Mouse (Mus musculus) lung, postnatal 0 days (tissue): Measurements from ENCODE around the gene Ywhag. TPM values are rescaled to one million over a fixed set of nuclear protein-coding genes. Genes with fewer than 3 reads are reported as not detected.

Experiments used
- ATAC-seq: fragments of 200-750 bp; cut with Nextera tagmentation; 2 replicates; pipeline ENCODE4 v1.8.0; 2017; ENCODE audit warnings: moderate library complexity
- DNase-seq: peaks from one replicate; pipeline ENCODE4 v3.0.0-alpha.2; 2016; ENCODE audit warnings: low spot score
- H3K27ac ChIP-seq: fragments of 300-500 bp; sonication (generic); 2 replicates; pipeline ENCODE4 v1.5.1; 2014; ENCODE audit warnings: antibody characterized with exemption, mild to moderate bottlenecking, low read length, mixed read lengths
- H3K27me3 ChIP-seq: fragments of 300-500 bp; sonication (generic); replicated peaks from 2 replicates; pipeline ENCODE4 v1.6.1; 2014; ENCODE audit warnings: low read length, mixed read lengths; ENCODE audit not compliant: insufficient read depth
- H3K36me3 ChIP-seq: fragments of 300-500 bp; sonication (generic); 2 replicates; pipeline ENCODE4 v1.6.1; 2014; ENCODE audit warnings: low read length, mixed read lengths; ENCODE audit not compliant: insufficient read depth
- H3K4me1 ChIP-seq: fragments of 300-500 bp; sonication (generic); 2 replicates; pipeline ENCODE4 v1.6.1; 2014; ENCODE audit warnings: antibody characterized with exemption, low read depth, low read length, mixed read lengths; ENCODE audit not compliant: insufficient read depth
- H3K4me2 ChIP-seq: fragments of 300-500 bp; sonication (generic); replicated peaks from 2 replicates; pipeline ENCODE4 v1.6.1; 2014; ENCODE audit warnings: low read depth, mild to moderate bottlenecking, low read length, moderate library complexity, mixed read lengths
- H3K4me3 ChIP-seq: fragments of 300-500 bp; sonication (generic); 2 replicates; pipeline ENCODE4 v1.5.1; 2014; ENCODE audit warnings: low read depth, low read length
- H3K9ac ChIP-seq: fragments of 300-500 bp; sonication (generic); replicated peaks from 2 replicates; pipeline ENCODE4 v1.6.1; 2014; ENCODE audit warnings: low read depth, mild to moderate bottlenecking
- H3K9me3 ChIP-seq: fragments of 300-500 bp; sonication (generic); 2 replicates; pipeline ENCODE4 v1.6.1; 2016; ENCODE audit warnings: low read length, mixed read lengths
- CTCF ChIP-seq: IDR thresholded peaks from 2 replicates; pipeline ENCODE4 v1.5.1; 2016; ENCODE audit warnings: antibody characterized with exemption, mild to moderate bottlenecking
- EP300 ChIP-seq: IDR thresholded peaks from 2 replicates; pipeline ENCODE4 v1.6.1; 2016; ENCODE audit warnings: antibody characterized with exemption, mild to moderate bottlenecking, control low read depth
- WGBS: fragments of 180-500 bp; shearing (Covaris S2); extraction: QIAGEN DNeasy Blood & Tissue Kit; methylation state at CpG from one replicate; pipeline ENCODE4 v1.1.7; 2014; 5-methylcytosine and 5-hydroxymethylcytosine counted together
- polyA plus RNA-seq: library from polyadenylated mRNA; unstranded; fragments of >200 nt; fragmentation: Nextera tagmentation; extraction: Ambion mirVana; gene quantifications from 2 replicates; pipeline ENCODE4 v1.2.1, GENCODE M21; 2015

The Ywhag gene
- polyA plus RNA-seq, 1 experiment from 2014 or later, result 75.5 TPM

GRCm38 (mm10) chr5:135932359-135932758 lies 2.1 kb downstream of the Ywhag start:
- Histone ChIP-seq H3K4me1 (peaks cover 4% of the 10 kb centered on the region; the same call in 1 of the 2 replicates), H3K4me3 (no peak overlapping the region), H3K9me3 (no peaks in the 10 kb centered on the region), H3K27me3 (no peaks in the 10 kb centered on the region), H3K36me3 (peaks cover 17% of the 10 kb centered on the region; the same call in 1 of the 2 replicates), H3K27ac (no peak overlapping the region), H3K4me2 (no peak overlapping the region), H3K9ac (no peak overlapping the region)
- peak; percentile 53 for DNase-seq
- WGBS, result 62% methylated on average over 2 of the region's 2 CpGs
- no peak for ATAC-seq
- TF ChIP-seq EP300, result no peak
- no peak for TF ChIP-seq CTCF

- peaks cover 4% of the 10 kb centered on the region; the same call in 1 of the 2 replicates for H3K4me1 ChIP-seq
- H3K36me3 ChIP-seq, result peaks cover 21% of the 10 kb centered on the region; the same call in 1 of the 2 replicates
Measured at GRCm38 (mm10) chr5:135931526-135931925, 2.9 kb downstream of the Ywhag start.

GRCm38 (mm10) chr5:135929685-135930424 lies 4.6 kb downstream of the Ywhag start:
- no peak overlapping the region for H3K9ac ChIP-seq
- no peak overlapping the region for H3K27ac ChIP-seq
- WGBS, result 77% methylated on average over 6 of the region's 6 CpGs
- ATAC-seq (no peak), DNase-seq (no peak)
- no peaks in the 10 kb centered on the region for H3K27me3 ChIP-seq
- H3K36me3 ChIP-seq, result peaks cover 21% of the 10 kb centered on the region; the same call in 1 of the 2 replicates
- no peak for TF ChIP-seq EP300
- no peaks in the 10 kb centered on the region; the same call in 1 of the 2 replicates for H3K4me1 ChIP-seq
- H3K9me3 ChIP-seq, result no peaks in the 10 kb centered on the region
- H3K4me3 ChIP-seq, result no peak overlapping the region
- H3K4me2 ChIP-seq, result no peak overlapping the region

More at GRCm38 (mm10) chr5:135931526-135931925, 2.9 kb downstream of the Ywhag start:
- DNase-seq (no peak), ATAC-seq (no peak)
- WGBS, result 79% methylated on average over 9 of the region's 9 CpGs
- H3K27ac ChIP-seq, result no peak overlapping the region
- H3K4me3 ChIP-seq, result no peak overlapping the region
- no peak overlapping the region for H3K4me2 ChIP-seq
- TF ChIP-seq CTCF (no peak), EP300 (no peak)
- no peak overlapping the region for H3K9ac ChIP-seq
- no peaks in the 10 kb centered on the region for H3K9me3 ChIP-seq
- H3K27me3 ChIP-seq, result no peaks in the 10 kb centered on the region

- WGBS, result 93% methylated on average over 7 of the region's 7 CpGs
- H3K4me2 ChIP-seq, result no peak overlapping the region
- H3K4me1 ChIP-seq, result no peaks in the 10 kb centered on the region
- no peaks in the 10 kb centered on the region for H3K9me3 ChIP-seq
- H3K27me3 ChIP-seq, result no peaks in the 10 kb centered on the region
- DNase-seq, result no peak
- no peak for ATAC-seq
- TF ChIP-seq EP300 (no peak), CTCF (no peak)
- H3K27ac ChIP-seq, result no peak overlapping the region
- no peak overlapping the region for H3K4me3 ChIP-seq
- peaks cover 21% of the 10 kb centered on the region; the same call in 1 of the 2 replicates for H3K36me3 ChIP-seq
- no peak overlapping the region for H3K9ac ChIP-seq
Measured at GRCm38 (mm10) chr5:135923901-135924300, 10.5 kb downstream of the Ywhag start.

DNA sequence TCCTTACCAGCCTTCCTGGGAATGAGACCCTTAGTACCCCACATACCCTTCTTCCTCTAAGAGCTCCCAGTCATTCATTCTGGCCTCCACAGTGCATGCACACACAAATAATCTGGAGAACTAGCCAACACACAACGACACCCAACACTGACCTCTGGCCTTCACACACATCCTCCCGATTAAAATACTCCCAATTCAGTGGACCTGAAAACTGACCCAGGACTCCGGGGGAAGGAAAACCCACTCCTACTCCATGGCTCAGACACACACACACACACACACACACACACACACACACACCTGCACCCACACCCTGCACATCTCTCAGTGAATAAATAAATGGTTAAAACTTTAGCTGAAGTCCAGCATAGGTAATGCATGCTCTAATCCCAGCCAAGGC lies 14.5 kb downstream of the Ywhag start:
- Histone ChIP-seq H3K4me1 (peaks cover 5% of the 10 kb centered on the region; the same call in 1 of the 2 replicates), H3K4me2 (no peak overlapping the region), H3K36me3 (peaks cover 16% of the 10 kb centered on the region; the same call in 1 of the 2 replicates), H3K4me3 (no peak overlapping the region), H3K27ac (no peak overlapping the region), H3K27me3 (no peaks in the 10 kb centered on the region), H3K9me3 (no peaks in the 10 kb centered on the region), H3K9ac (no peak overlapping the region)
- WGBS, result 73% methylated on average over 3 of the region's 3 CpGs
- DNase-seq, result no peak
- ATAC-seq, result no peak
- TF ChIP-seq EP300, result no peak
- no peak for TF ChIP-seq CTCF

DNA sequence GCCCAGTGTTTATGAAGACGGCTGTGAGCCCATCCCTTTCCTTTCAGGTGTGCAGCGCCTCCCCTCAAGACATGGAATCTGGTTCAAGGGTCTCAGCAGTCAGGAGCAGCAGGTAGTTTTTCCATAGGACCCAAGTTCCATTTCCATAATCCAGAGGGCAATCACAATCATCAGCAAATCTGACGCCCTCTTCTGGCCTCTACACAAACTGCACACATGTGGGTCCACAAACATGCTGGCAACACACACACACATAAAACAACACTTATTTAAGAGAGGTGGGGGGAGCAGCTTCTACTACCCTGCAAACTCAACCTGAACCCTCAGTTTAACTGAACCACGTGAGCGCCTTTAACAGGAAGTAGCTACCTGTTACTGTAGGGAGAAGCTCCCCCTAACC lies 15.8 kb downstream of the Ywhag start:
- TF ChIP-seq CTCF (peak; percentile 32; the same call in 1 of the 2 replicates), EP300 (no peak)
- no peak overlapping the region for H3K4me2 ChIP-seq
- no peak for DNase-seq
- no peaks in the 10 kb centered on the region for H3K9me3 ChIP-seq
- no peak overlapping the region for H3K27ac ChIP-seq
- H3K27me3 ChIP-seq, result no peaks in the 10 kb centered on the region
- H3K4me3 ChIP-seq, result no peak overlapping the region
- no peak overlapping the region for H3K9ac ChIP-seq
- peaks cover 16% of the 10 kb centered on the region; the same call in 1 of the 2 replicates for H3K36me3 ChIP-seq
- peaks cover 12% of the 10 kb centered on the region; the same call in 1 of the 2 replicates for H3K4me1 ChIP-seq
- 89% methylated on average over 5 of the region's 5 CpGs for WGBS
- ATAC-seq, result no peak
